Mouse (Mus musculus): ENCODE results near the gene Trim46. TPM values are rescaled to one million over a fixed set of nuclear protein-coding genes. Genes with fewer than 3 reads are reported as not detected.
"Not testable (repeated sequence)": the region's sequence is repeated elsewhere in the genome, so short reads cannot be mapped to it uniquely, and the experiment has no call there.

Trim46 gene
- polyA plus RNA-seq, 1 experiment from 2014 or later, result 0.56 TPM

- no peak for ATAC-seq (replicated peaks; ENCODE audit: insufficient number of reproducible peaks, low FRiP score, low TSS enrichment)
- peaks cover 20% of the 10 kb centered on the region for H3K4me1 ChIP-seq (ENCODE audit: control insufficient read depth, insufficient read depth, low read length)
- no peak overlapping the region for H3K4me3 ChIP-seq (ENCODE audit: low read depth, low read length)
- H3K4me2 ChIP-seq, result no peak overlapping the region
- H3K27ac ChIP-seq (ENCODE audit: low read depth, low read length), result no peak overlapping the region
- no peaks in the 10 kb centered on the region for H3K36me3 ChIP-seq (ENCODE audit: control insufficient read depth, insufficient read depth, low read length)
- no peaks in the 10 kb centered on the region for H3K9me3 ChIP-seq (replicated peaks; ENCODE audit: control insufficient read depth, low read length)
- H3K9ac ChIP-seq (ENCODE audit: low read depth, low read length), result no peak overlapping the region
- WGBS (ENCODE audit: insufficient replicate concordance), result 79% methylated on average over 1 of the region's 1 CpGs
- no peaks in the 10 kb centered on the region for H3K27me3 ChIP-seq (ENCODE audit: control insufficient read depth, insufficient read depth, low read length)
These were observed 27.8 kb downstream of the Trim46 start for GRCm38 (mm10) chr3:89218271-89218670.

- not testable (repeated sequence) for H3K4me2 ChIP-seq; ATAC-seq (replicated peaks; ENCODE audit: insufficient number of reproducible peaks, low FRiP score, low TSS enrichment); H3K9ac ChIP-seq (ENCODE audit: low read depth, low read length); H3K27ac ChIP-seq (ENCODE audit: low read depth, low read length); H3K36me3 ChIP-seq (ENCODE audit: control insufficient read depth, insufficient read depth, low read length); H3K9me3 ChIP-seq (replicated peaks; ENCODE audit: control insufficient read depth, low read length); H3K27me3 ChIP-seq (ENCODE audit: control insufficient read depth, insufficient read depth, low read length); H3K4me3 ChIP-seq (ENCODE audit: low read depth, low read length)
- 64% methylated on average over 7 of the region's 7 CpGs for WGBS (ENCODE audit: insufficient replicate concordance)
- peaks cover 26% of the 10 kb centered on the region for H3K4me1 ChIP-seq (ENCODE audit: control insufficient read depth, insufficient read depth, low read length)
These were observed 29.7 kb downstream of the Trim46 start for GRCm38 (mm10) chr3:89216407-89216806.

- Histone ChIP-seq H3K27me3 (ENCODE audit: control insufficient read depth, insufficient read depth, low read length) (no peaks in the 10 kb centered on the region), H3K4me2 (peak overlapping the region; percentile 66), H3K9ac (ENCODE audit: low read depth, low read length) (peak overlapping the region; percentile 82), H3K36me3 (ENCODE audit: control insufficient read depth, insufficient read depth, low read length) (peaks cover 2% of the 10 kb centered on the region; the same call in 1 of the 2 replicates), H3K9me3 (replicated peaks; ENCODE audit: control insufficient read depth, low read length) (no peaks in the 10 kb centered on the region), H3K4me3 (ENCODE audit: low read depth, low read length) (peak overlapping the region; percentile 77), H3K27ac (ENCODE audit: low read depth, low read length) (no peak overlapping the region), H3K4me1 (ENCODE audit: control insufficient read depth, insufficient read depth, low read length) (peaks cover 30% of the 10 kb centered on the region)
- ATAC-seq (replicated peaks; ENCODE audit: insufficient number of reproducible peaks, low FRiP score, low TSS enrichment), result no peak
- WGBS (ENCODE audit: insufficient replicate concordance), result 0% methylated on average over 6 of the region's 6 CpGs
These were observed 30.3 kb downstream of the Trim46 start for GRCm38 (mm10) chr3:89215853-89216252.

- WGBS (ENCODE audit: insufficient replicate concordance), result under 1% methylated on average over 18 of the region's 19 CpGs
- Histone ChIP-seq H3K36me3 (ENCODE audit: control insufficient read depth, insufficient read depth, low read length) (peaks cover 3% of the 10 kb centered on the region; the same call in 1 of the 2 replicates), H3K4me2 (peak within 1 kb of the TSS; percentile 66), H3K27ac (ENCODE audit: low read depth, low read length) (peak within 1 kb of the TSS; percentile 97), H3K9ac (ENCODE audit: low read depth, low read length) (peak within 1 kb of the TSS; percentile 82), H3K4me3 (ENCODE audit: low read depth, low read length) (peak within 1 kb of the TSS; percentile 77), H3K9me3 (replicated peaks; ENCODE audit: control insufficient read depth, low read length) (no peaks in the 10 kb centered on the region), H3K27me3 (ENCODE audit: control insufficient read depth, insufficient read depth, low read length) (no peaks in the 10 kb centered on the region), H3K4me1 (ENCODE audit: control insufficient read depth, insufficient read depth, low read length) (peaks cover 31% of the 10 kb centered on the region)
- ATAC-seq (replicated peaks; ENCODE audit: insufficient number of reproducible peaks, low FRiP score, low TSS enrichment), result no peak
These were observed 31.3 kb downstream of the Trim46 start, which contains the start of gene Thbs3 for GRCm38 (mm10) chr3:89214681-89215411. TSS of gene Thbs3 (plus strand) at chr3:89215180.

- WGBS (ENCODE audit: insufficient replicate concordance), result under 1% methylated on average over 66 of the region's 69 CpGs
- ATAC-seq (replicated peaks; ENCODE audit: insufficient number of reproducible peaks, low FRiP score, low TSS enrichment), result peak; percentile 90
- H3K4me1 ChIP-seq (ENCODE audit: control insufficient read depth, insufficient read depth, low read length), result peaks cover 27% of the 10 kb centered on the region
- H3K9ac ChIP-seq (ENCODE audit: low read depth, low read length), result peak overlapping the region; percentile 82
- no peaks in the 10 kb centered on the region for H3K9me3 ChIP-seq (replicated peaks; ENCODE audit: control insufficient read depth, low read length)
- H3K4me3 ChIP-seq (ENCODE audit: low read depth, low read length), result peak overlapping the region; percentile 77
- H3K36me3 ChIP-seq (ENCODE audit: control insufficient read depth, insufficient read depth, low read length), result peaks cover 11% of the 10 kb centered on the region; the same call in 1 of the 2 replicates
- peak overlapping the region; percentile 66 for H3K4me2 ChIP-seq
- H3K27me3 ChIP-seq (ENCODE audit: control insufficient read depth, insufficient read depth, low read length), result no peaks in the 10 kb centered on the region
- H3K27ac ChIP-seq (ENCODE audit: low read depth, low read length), result peak overlapping the region; percentile 97
These were observed 32.1 kb downstream of the Trim46 start for GRCm38 (mm10) chr3:89213803-89214530.

GRCm38 (mm10) chr3:89210731-89211130 is 35.4 kb downstream of the Trim46 start:
- ATAC-seq (replicated peaks; ENCODE audit: insufficient number of reproducible peaks, low FRiP score, low TSS enrichment), result no peak
- H3K4me1 ChIP-seq (ENCODE audit: control insufficient read depth, insufficient read depth, low read length), result peaks cover 23% of the 10 kb centered on the region
- no peak overlapping the region for H3K4me3 ChIP-seq (ENCODE audit: low read depth, low read length)
- 80% methylated on average over 7 of the region's 7 CpGs for WGBS (ENCODE audit: insufficient replicate concordance)
- peaks cover 24% of the 10 kb centered on the region for H3K36me3 ChIP-seq (ENCODE audit: control insufficient read depth, insufficient read depth, low read length)
- H3K9ac ChIP-seq (ENCODE audit: low read depth, low read length), result no peak overlapping the region
- no peaks in the 10 kb centered on the region for H3K9me3 ChIP-seq (replicated peaks; ENCODE audit: control insufficient read depth, low read length)
- no peak overlapping the region for H3K27ac ChIP-seq (ENCODE audit: low read depth, low read length)
- no peak overlapping the region for H3K4me2 ChIP-seq
- no peaks in the 10 kb centered on the region for H3K27me3 ChIP-seq (ENCODE audit: control insufficient read depth, insufficient read depth, low read length)

GRCm38 (mm10) chr3:89210162-89210561 is 35.9 kb downstream of the Trim46 start:
- Histone ChIP-seq H3K9ac (ENCODE audit: low read depth, low read length) (no peak overlapping the region), H3K27ac (ENCODE audit: low read depth, low read length) (no peak overlapping the region), H3K4me1 (ENCODE audit: control insufficient read depth, insufficient read depth, low read length) (peaks cover 17% of the 10 kb centered on the region), H3K4me2 (no peak overlapping the region), H3K9me3 (replicated peaks; ENCODE audit: control insufficient read depth, low read length) (no peaks in the 10 kb centered on the region), H3K4me3 (ENCODE audit: low read depth, low read length) (no peak overlapping the region), H3K27me3 (ENCODE audit: control insufficient read depth, insufficient read depth, low read length) (no peaks in the 10 kb centered on the region), H3K36me3 (ENCODE audit: control insufficient read depth, insufficient read depth, low read length) (peaks cover 24% of the 10 kb centered on the region)
- 81% methylated on average over 13 of the region's 13 CpGs for WGBS (ENCODE audit: insufficient replicate concordance)
- ATAC-seq (replicated peaks; ENCODE audit: insufficient number of reproducible peaks, low FRiP score, low TSS enrichment), result no peak

- WGBS (ENCODE audit: insufficient replicate concordance), result 87% methylated on average over 7 of the region's 7 CpGs
- Histone ChIP-seq H3K36me3 (ENCODE audit: control insufficient read depth, insufficient read depth, low read length) (peaks cover 24% of the 10 kb centered on the region), H3K9ac (ENCODE audit: low read depth, low read length) (no peak overlapping the region), H3K4me3 (ENCODE audit: low read depth, low read length) (no peak overlapping the region), H3K9me3 (replicated peaks; ENCODE audit: control insufficient read depth, low read length) (no peaks in the 10 kb centered on the region), H3K4me2 (no peak overlapping the region), H3K27ac (ENCODE audit: low read depth, low read length) (no peak overlapping the region), H3K27me3 (ENCODE audit: control insufficient read depth, insufficient read depth, low read length) (no peaks in the 10 kb centered on the region), H3K4me1 (ENCODE audit: control insufficient read depth, insufficient read depth, low read length) (peaks cover 13% of the 10 kb centered on the region)
- no peak for ATAC-seq (replicated peaks; ENCODE audit: insufficient number of reproducible peaks, low FRiP score, low TSS enrichment)
These were observed 36.4 kb downstream of the Trim46 start for GRCm38 (mm10) chr3:89209731-89210130.
